Mouse (Mus musculus): ENCODE results near the gene Ing3.

- no peak for TF ChIP-seq GATA1 (IDR thresholded peaks at IDR 0.05; ENCODE audit: low read length)
- no peak for TF ChIP-seq TAL1 (IDR thresholded peaks at IDR 0.05; ENCODE audit: low read length)
Observed at GRCm38 (mm10) chr6:21991151-21991550, 41.8 kb downstream of the Ing3 start.

Measured in erythroblast, embryonic 14.5 days (primary cell).